Mouse (Mus musculus) liver, postnatal 0 days (tissue): ENCODE measurements around the gene Vps53. TPM values are rescaled to one million over a fixed set of nuclear protein-coding genes. Genes with fewer than 3 reads are reported as not detected.

Source experiments
- ATAC-seq: fragments of 200-750 bp; cut with Nextera tagmentation; 2 replicates; pipeline ENCODE4 v1.8.0; 2017; ENCODE audit warnings: mild to moderate bottlenecking, moderate library complexity
- DNase-seq: peaks from one replicate; pipeline ENCODE4 v3.0.0-alpha.2; 2016
- H3K27ac ChIP-seq: fragments of 300-500 bp; sonication (generic); 2 replicates; pipeline ENCODE4 v1.5.1; 2014; ENCODE audit warnings: antibody characterized with exemption, moderate library complexity, mild to moderate bottlenecking, low read depth
- H3K27me3 ChIP-seq: fragments of 300-500 bp; sonication (generic); 2 replicates; pipeline ENCODE4 v1.6.1; 2014; ENCODE audit warnings: low read length, control low read depth, mixed read lengths; ENCODE audit not compliant: insufficient read depth
- H3K36me3 ChIP-seq: fragments of 300-500 bp; sonication (generic); replicated peaks from 2 replicates; pipeline ENCODE4 v1.6.1; 2014; ENCODE audit warnings: mild to moderate bottlenecking, control low read depth, low read length, moderate library complexity, mixed read lengths; ENCODE audit not compliant: insufficient read depth
- H3K4me1 ChIP-seq: fragments of 300-500 bp; sonication (generic); 2 replicates; pipeline ENCODE4 v1.6.1; 2014; ENCODE audit warnings: antibody characterized with exemption, mild to moderate bottlenecking, control low read depth; ENCODE audit not compliant: insufficient read depth
- H3K4me2 ChIP-seq: fragments of 300-500 bp; sonication (generic); 2 replicates; pipeline ENCODE4 v1.6.1; 2014; ENCODE audit warnings: low read depth, mild to moderate bottlenecking, low read length, moderate library complexity, mixed read lengths
- H3K4me3 ChIP-seq: fragments of 300-500 bp; sonication (generic); 2 replicates; pipeline ENCODE4 v1.5.1; 2014; ENCODE audit warnings: low read depth, low read length
- H3K9ac ChIP-seq: fragments of 300-500 bp; sonication (generic); replicated peaks from 2 replicates; pipeline ENCODE4 v1.6.1; 2014; ENCODE audit warnings: mild to moderate bottlenecking, moderate library complexity
- H3K9me3 ChIP-seq: fragments of 300-500 bp; sonication (generic); 2 replicates; pipeline ENCODE4 v1.6.1; 2016; ENCODE audit warnings: mild to moderate bottlenecking, control low read depth, low read length, mixed read lengths
- CTCF ChIP-seq: sonication (generic); IDR thresholded peaks from 2 replicates; pipeline ENCODE4 v1.5.1; 2016; ENCODE audit warnings: antibody characterized with exemption, low read depth
- EP300 ChIP-seq: IDR thresholded peaks from 2 replicates; pipeline ENCODE4 v1.6.1; 2016; ENCODE audit warnings: antibody characterized with exemption, low read depth, mild to moderate bottlenecking
- WGBS: fragments of 180-500 bp; shearing (Covaris S2); extraction: QIAGEN DNeasy Blood & Tissue Kit; methylation state at CpG from one replicate; pipeline ENCODE4 v1.1.7; 2014; ENCODE audit not compliant: insufficient replicate concordance; 5-methylcytosine and 5-hydroxymethylcytosine counted together
- polyA plus RNA-seq: library from polyadenylated mRNA; unstranded; fragments of >200 nt; fragmentation: Nextera tagmentation; extraction: Ambion mirVana; gene quantifications from 2 replicates; pipeline ENCODE4 v1.2.1, GENCODE M21; 2015

Gene Vps53
- polyA plus RNA-seq, 1 experiment from 2014 or later, result 16.2 TPM

- no peak overlapping the region for H3K4me2 ChIP-seq
These were observed 127.0 kb downstream of the Vps53 start for GRCm38 (mm10) chr11:76052496-76052895.

GRCm38 (mm10) chr11:76050967-76051512 lies 128.4 kb downstream of the Vps53 start:
- no peak overlapping the region for H3K4me3 ChIP-seq
- H3K27me3 ChIP-seq, result no peaks in the 10 kb centered on the region
- H3K9me3 ChIP-seq, result no peaks in the 10 kb centered on the region
- H3K27ac ChIP-seq, result no peak overlapping the region
- no peak overlapping the region for H3K9ac ChIP-seq
- TF ChIP-seq CTCF, result no peak
- no peak for TF ChIP-seq EP300
- no peak for ATAC-seq
- peaks cover 14% of the 10 kb centered on the region for H3K36me3 ChIP-seq
- no peak for DNase-seq
- 65% methylated on average over 5 of the region's 5 CpGs for WGBS
- no peaks in the 10 kb centered on the region for H3K4me1 ChIP-seq
- no peak overlapping the region for H3K4me2 ChIP-seq

More at GRCm38 (mm10) chr11:76052496-76052895, 127.0 kb downstream of the Vps53 start:
- TF ChIP-seq CTCF (no peak), EP300 (no peak)
- ATAC-seq, result no peak
- Histone ChIP-seq H3K9me3 (no peaks in the 10 kb centered on the region), H3K27ac (no peak overlapping the region), H3K9ac (no peak overlapping the region), H3K4me3 (no peak overlapping the region), H3K36me3 (peaks cover 8% of the 10 kb centered on the region; the same call in 1 of the 2 replicates), H3K4me1 (no peaks in the 10 kb centered on the region), H3K27me3 (no peaks in the 10 kb centered on the region)
- WGBS, result 87% methylated on average over 5 of the region's 5 CpGs
- DNase-seq, result no peak

GRCm38 (mm10) chr11:76050509-76050908 lies 128.9 kb downstream of the Vps53 start:
- H3K9me3 ChIP-seq, result no peaks in the 10 kb centered on the region
- H3K27me3 ChIP-seq, result no peaks in the 10 kb centered on the region
- H3K27ac ChIP-seq, result no peak overlapping the region
- H3K4me3 ChIP-seq, result no peak overlapping the region
- no peak overlapping the region for H3K4me2 ChIP-seq
- TF ChIP-seq EP300, result no peak
- TF ChIP-seq CTCF, result no peak
- DNase-seq, result no peak
- peaks cover 11% of the 10 kb centered on the region; the same call in 1 of the 2 replicates for H3K36me3 ChIP-seq
- H3K4me1 ChIP-seq, result no peaks in the 10 kb centered on the region
- ATAC-seq, result no peak
- 58% methylated on average over 3 of the region's 3 CpGs for WGBS
- no peak overlapping the region for H3K9ac ChIP-seq

- no peak overlapping the region for H3K9ac ChIP-seq
- WGBS, result 67% methylated on average over 6 of the region's 6 CpGs
- no peak overlapping the region for H3K4me3 ChIP-seq
- H3K4me2 ChIP-seq, result no peak overlapping the region
- no peak for TF ChIP-seq EP300
- TF ChIP-seq CTCF, result no peak
- no peaks in the 10 kb centered on the region for H3K27me3 ChIP-seq
- H3K4me1 ChIP-seq, result no peaks in the 10 kb centered on the region
- peaks cover 9% of the 10 kb centered on the region; the same call in 1 of the 2 replicates for H3K36me3 ChIP-seq
- no peak overlapping the region for H3K27ac ChIP-seq
- DNase-seq (no peak), ATAC-seq (no peak)
- no peaks in the 10 kb centered on the region for H3K9me3 ChIP-seq
These were observed 134.1 kb downstream of the Vps53 start for GRCm38 (mm10) chr11:76045367-76045766.

- no peak overlapping the region for H3K4me3 ChIP-seq
- peaks cover 9% of the 10 kb centered on the region; the same call in 1 of the 2 replicates for H3K36me3 ChIP-seq
- ATAC-seq (no peak), DNase-seq (no peak)
- no peaks in the 10 kb centered on the region for H3K4me1 ChIP-seq
- WGBS, result 89% methylated on average over 6 of the region's 6 CpGs
- H3K27ac ChIP-seq, result no peak overlapping the region
- H3K9ac ChIP-seq, result no peak overlapping the region
- no peaks in the 10 kb centered on the region for H3K27me3 ChIP-seq
- H3K4me2 ChIP-seq, result no peak overlapping the region
- no peaks in the 10 kb centered on the region for H3K9me3 ChIP-seq
- TF ChIP-seq EP300 (no peak), CTCF (no peak)
These were observed 135.0 kb downstream of the Vps53 start for GRCm38 (mm10) chr11:76044468-76044867.

- no peak overlapping the region for H3K4me3 ChIP-seq
- 52% methylated on average over 5 of the region's 5 CpGs for WGBS
- H3K27ac ChIP-seq, result no peak overlapping the region
- no peaks in the 10 kb centered on the region for H3K4me1 ChIP-seq
- no peaks in the 10 kb centered on the region for H3K27me3 ChIP-seq
- H3K9ac ChIP-seq, result no peak overlapping the region
- TF ChIP-seq EP300 (no peak), CTCF (no peak)
- H3K9me3 ChIP-seq, result no peaks in the 10 kb centered on the region
- DNase-seq (no peak), ATAC-seq (no peak)
- H3K36me3 ChIP-seq, result peaks cover 5% of the 10 kb centered on the region; the same call in 1 of the 2 replicates
- no peak overlapping the region for H3K4me2 ChIP-seq
These were observed 136.6 kb downstream of the Vps53 start for GRCm38 (mm10) chr11:76042882-76043281.
